Mouse (Mus musculus) lung, postnatal 36 days (tissue): ENCODE measurements at regions not wholly inside any gene's neighbourhood (a gene's known extent, or its start where the extent isn't known, plus 50 kb on each side); places are given as distances from the start of the nearest gene placed in this dataset.
"Not testable (repeated sequence)": the region's sequence is repeated elsewhere in the genome, so short reads cannot be mapped to it uniquely, and the experiment has no call there.

Source experiments
- DNase-seq: peaks from one replicate; pipeline ENCODE4 v3.0.0; 2022; ENCODE audit warnings: mixed read lengths

- peak; percentile 47 for DNase-seq
Observed at GRCm38 (mm10) chr3:83416536-83416935, 288.8 kb downstream of the Dchs2 start.

DNA sequence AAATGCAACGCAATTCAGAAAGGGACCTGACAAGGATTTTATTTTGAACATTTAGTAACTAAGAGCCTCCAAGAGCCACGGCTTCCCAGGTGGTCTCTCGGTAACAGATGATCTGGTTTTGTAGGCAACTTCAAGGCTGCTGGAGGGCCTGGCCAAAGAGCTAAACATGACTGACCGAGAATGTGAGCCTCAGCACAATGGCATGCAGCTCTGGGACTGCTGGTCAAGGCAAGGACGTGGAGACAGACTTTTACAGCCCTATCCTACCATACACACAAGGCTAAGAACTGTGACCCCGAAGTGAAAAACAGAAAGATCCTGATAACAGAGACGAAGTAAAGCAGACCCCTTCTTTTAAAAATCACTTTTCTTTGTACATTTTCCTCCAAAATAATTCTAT, 296.5 kb downstream of the Dchs2 start:
- DNase-seq = no peak

- DNase-seq = no peak
Observed at GRCm38 (mm10) chr3:83429376-83429775, 301.6 kb downstream of the Dchs2 start.

GRCm38 (mm10) chr3:83446154-83446667, 318.5 kb downstream of the Dchs2 start:
- peak; percentile 83 for DNase-seq

DNA sequence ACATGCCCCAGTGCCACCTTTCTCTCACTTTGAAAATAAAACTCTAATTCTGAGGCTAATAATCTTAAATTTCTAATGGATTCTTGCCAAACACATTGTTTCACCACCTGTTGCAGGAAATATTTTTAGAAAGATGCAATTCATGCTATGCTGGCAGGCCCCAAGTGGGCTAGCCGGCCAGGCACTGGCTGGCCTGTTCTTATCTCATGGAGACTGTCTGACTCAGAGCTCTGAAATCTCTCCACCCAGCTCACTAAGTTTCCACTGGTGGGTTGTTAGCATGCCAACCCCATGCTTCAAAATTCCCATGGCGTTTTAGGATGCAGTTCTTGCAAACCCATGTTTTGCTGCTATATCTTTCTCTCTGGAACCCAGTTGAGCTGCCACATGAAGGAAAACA, 315.5 kb upstream of the Sfrp2 start:
- peak; percentile 43 for DNase-seq

DNA sequence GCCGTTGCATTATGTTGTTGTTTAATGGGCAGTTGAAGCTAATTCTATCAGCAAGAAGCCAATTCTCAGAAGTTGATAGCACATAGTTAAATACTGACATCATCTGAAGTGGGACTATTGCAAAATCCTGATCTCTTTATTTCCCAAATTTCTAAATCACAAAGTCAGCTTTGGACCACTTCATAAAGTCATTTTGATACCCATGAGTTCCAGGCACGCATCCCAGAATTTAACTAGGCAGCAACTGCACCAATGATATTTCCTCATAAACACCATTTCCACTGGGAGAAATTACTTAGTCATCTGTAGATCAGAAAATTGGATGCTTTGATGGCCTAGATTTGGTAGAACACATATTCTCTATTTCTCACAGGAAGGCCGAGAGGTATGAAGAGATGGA, 314.8 kb upstream of the Sfrp2 start:
- DNase-seq = peak; percentile 18

DNA sequence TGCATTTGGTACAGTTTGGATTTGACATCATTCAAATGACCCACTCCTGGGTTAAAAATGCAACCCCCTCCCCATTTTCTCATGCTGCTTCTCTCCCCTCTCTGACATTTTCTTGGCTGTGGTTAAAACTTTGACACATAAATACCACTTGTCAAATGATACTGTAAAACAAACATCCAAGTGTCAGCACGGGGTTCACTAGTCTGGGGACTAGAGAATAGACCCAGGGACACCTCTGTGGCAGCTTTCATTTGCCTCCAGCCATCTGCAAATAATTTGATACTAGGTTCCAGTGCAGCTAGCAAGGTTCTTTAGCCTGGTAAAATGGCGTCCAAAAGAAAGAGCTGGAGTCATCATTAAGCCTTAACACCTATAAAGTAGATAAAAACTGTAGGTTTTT, 312.7 kb upstream of the Sfrp2 start:
- no peak for DNase-seq

DNA sequence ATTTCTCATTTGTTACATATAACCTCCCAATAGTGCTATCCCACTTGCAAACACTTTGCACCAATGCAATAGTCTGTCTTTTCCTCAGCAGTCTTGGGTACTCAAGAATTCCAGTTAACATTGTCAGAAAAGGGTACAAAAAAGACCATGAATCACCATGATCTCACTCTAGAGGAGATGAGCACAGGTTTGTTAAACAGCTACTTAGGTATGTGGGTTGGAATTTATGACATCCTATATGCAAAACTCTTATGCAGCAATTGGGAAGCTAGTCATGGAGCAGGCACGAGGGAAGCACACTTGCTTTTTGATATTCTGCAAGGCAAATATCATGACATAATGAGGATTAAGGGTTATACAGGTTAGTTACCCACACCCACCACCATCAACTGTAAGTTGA, 307.7 kb upstream of the Sfrp2 start:
- no peak for DNase-seq

GRCm38 (mm10) chr3:83479251-83479650, 286.9 kb upstream of the Sfrp2 start:
- DNase-seq = no peak

DNA sequence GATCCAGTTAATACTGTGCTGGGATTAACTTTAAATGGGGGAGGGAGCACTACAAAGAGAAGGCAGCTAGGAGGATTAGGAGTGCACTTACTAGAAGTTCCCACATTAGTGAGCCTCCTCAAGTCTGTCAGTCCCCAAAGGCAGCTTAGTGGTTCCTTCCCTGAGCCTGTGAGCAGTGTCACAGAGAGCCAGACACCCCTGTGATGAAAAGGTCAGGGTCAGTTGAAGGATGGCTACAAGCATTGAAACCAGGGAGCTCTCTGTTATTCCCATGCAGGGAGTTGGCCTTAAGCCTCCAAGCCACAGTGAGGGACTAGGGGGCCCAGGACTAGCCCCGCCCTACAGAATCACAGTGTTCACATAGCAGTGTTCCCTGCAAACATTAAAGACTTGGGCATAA, 285.9 kb upstream of the Sfrp2 start:
- DNase-seq = no peak

DNA sequence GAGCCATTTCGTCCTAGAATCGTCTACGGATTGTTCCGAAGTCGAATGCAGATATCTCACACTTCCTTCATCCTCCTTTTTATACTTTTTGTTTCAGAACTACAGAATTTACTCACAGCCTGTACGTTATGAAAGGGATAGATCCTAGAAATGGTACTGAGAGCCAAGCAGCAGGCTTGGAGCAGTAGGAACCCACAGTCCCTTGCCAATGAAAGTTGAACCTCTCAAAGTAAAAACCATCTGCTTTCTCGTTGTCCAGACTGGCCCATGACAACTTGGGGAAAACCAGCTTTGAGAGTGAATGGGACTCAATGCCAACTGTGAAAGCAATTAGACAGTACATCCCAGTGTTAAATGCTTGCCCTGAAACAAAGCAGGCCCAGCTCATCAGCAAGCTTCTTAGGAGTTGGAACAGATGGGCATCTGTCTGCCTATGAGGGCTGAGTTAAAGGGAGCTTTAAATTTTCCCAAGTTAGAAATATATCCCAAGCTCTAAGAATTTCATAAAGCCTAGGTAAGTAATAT, 279.9 kb upstream of the Sfrp2 start:
- DNase-seq = no peak

GRCm38 (mm10) chr3:83495584-83495983, 270.5 kb upstream of the Sfrp2 start:
- peak; percentile 42 for DNase-seq

- DNase-seq = no peak
Observed at GRCm38 (mm10) chr3:83503901-83504300, 262.2 kb upstream of the Sfrp2 start.

DNA sequence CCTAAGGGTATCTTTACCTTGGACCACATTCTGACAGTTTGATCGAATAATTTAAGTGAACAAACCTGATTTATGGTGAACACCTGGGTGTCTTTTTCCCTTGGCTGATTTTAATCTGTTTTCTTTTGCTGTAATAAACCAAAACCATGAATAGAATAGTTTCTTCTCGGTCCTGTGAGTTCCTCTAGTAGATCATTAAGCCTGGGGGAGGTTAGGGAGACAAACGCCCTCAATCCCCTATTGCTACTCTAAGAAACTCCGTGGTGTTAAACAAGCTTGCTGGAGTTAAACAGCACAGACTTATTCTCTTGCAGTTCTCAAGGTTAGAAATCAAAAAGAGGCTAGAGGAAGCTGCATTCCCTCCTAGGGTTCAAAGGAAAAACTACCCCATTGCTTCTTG, 249.5 kb upstream of the Sfrp2 start:
- no peak for DNase-seq

DNA sequence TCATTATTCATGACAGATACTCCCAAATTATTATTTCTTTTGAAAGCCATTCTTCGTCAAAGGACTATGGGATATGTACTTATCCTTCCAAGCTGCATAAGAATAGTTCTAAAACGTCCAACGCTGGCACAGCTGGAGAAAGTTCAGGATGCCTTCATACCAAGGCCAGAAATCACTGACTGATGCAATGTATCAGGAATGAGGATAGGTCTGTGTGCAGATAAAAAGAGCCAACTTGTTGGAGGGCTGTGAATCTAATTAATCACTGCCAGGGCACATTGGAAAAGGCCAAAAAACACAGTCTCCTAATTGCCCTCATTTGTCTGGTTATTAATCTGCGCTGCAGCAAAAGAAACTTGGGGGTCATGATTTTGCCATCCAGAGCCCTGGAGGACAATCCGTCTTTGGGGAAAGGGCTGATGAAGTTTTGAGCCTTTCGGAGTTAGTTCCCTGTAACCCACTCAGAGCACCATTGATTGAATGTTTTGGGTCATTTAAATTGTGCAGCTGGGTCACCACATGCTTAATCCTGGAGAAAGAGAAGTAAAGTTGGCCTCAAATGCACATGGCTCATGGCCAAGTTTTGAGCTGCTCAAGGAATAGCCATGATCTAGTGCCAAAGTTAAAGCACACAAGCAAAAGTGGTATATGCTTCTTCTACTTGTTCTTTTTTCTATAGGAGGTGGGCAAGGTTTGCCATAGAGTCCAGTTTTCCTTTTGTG, 248.0 kb upstream of the Sfrp2 start:
- peak; percentile 2 for DNase-seq

- DNase-seq = no peak
Observed at GRCm38 (mm10) chr3:83530243-83530847, 235.8 kb upstream of the Sfrp2 start.

DNA sequence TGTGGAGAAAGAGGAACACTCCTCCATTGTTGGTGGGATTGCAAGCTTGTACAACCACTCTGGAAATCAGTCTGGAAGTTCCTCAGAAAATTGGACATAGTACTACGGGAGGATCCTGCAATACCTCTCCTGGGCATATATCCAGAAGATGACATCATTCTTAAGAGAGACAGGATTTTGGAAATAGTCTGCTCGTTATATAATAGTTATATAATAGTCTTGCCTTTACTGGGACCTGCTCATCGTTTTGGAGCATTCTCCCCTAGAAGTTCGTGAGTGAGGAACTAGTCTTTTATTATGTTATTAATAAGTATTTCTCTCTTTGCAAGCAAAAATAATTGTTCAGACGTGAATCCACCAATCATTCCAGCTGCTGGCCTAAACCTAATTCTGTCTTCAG, 229.5 kb upstream of the Sfrp2 start:
- DNase-seq = not testable (repeated sequence)

GRCm38 (mm10) chr3:83537231-83537630, 228.9 kb upstream of the Sfrp2 start:
- DNase-seq = no peak

- DNase-seq = no peak
Observed at GRCm38 (mm10) chr3:83537711-83538110, 228.4 kb upstream of the Sfrp2 start.

- no peak for DNase-seq
Observed at GRCm38 (mm10) chr3:83538898-83539297, 227.2 kb upstream of the Sfrp2 start.

DNA sequence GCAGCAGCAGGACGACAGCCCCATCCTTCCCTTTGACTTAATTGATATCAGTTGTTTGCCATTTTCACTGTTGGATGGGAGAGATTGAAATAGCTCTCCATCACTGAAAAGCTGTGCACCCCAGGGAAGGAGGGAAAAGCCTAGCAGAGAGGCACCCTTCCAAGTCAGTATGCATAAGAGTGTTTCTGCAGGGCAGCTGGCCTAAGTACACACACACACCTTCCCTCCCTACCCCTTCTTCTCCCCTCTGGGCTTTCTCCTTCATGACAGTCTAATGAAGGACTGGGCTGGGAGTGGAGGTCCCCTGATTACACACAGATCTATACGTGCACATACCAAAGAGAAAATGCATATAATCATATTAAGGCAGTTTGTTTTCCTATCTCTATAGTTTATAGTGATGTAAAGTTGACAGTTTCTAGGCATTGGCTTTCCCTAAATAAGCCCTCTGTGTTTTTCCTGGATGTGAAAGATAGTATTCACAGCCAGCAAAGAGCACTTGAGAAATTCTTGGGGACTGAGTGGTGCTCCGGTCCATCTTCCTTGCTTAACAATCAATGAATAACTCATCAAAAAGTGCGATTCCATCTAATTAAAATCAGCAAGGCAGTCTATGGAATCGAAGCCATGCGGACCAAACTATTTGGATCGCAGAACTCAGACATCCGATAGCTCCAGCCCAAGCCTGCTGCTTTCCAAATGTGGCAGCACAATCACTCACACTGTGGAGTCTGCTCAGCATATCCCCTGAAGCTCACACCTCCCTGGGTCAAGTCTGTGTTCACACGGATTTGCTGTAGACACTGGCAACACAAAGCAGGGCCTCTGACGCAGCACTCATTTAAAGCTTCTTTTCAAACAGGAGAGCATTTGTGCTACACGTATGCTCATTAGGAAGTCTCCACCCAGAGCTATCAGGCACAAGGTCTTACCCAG, 224.9 kb upstream of the Sfrp2 start:
- DNase-seq = no peak

DNA sequence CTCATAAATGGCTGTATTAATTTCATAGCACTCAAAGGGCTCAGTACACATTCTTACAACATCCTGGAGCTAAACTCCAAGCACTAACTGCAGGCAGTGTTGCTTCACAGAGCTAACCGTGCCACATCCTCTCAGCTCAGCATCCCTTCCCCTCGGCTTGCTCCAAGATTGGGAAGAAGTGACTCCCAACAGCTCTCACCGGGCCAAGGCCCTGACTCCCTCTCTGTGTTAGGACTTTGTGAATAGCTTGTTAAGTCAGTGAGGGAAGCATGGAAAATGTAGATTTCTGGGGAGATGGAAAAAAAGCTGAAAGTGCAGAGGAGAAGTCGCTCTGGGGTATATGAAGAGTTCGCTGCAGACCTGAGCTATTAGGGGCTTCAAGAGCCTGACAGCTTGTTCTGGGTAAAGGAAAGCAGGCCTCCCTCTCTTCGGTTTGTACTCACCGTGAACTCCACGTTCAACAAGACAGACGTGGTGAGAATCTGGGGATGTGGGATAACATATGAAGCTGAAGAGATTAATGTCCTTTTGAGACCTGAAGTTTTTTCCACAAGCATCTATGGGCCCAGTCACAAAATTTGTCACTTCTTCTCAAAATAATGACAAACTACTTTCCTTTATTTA, 213.5 kb upstream of the Sfrp2 start:
- no peak for DNase-seq

GRCm38 (mm10) chr3:83553858-83554257, 212.3 kb upstream of the Sfrp2 start:
- DNase-seq = peak; percentile 9
